Mouse (Mus musculus) megakaryocyte, embryonic 14.5 days (primary cell): Measurements from ENCODE around the gene Ehd1.

ENCODE experiments used
- FLI1 ChIP-seq: IDR thresholded peaks from 2 replicates; pipeline ENCODE4 v1.6.1; 2012; ENCODE audit warnings: low read length, inconsistent platforms, mixed read lengths
- GATA1 ChIP-seq: IDR thresholded peaks from 3 replicates; pipeline ENCODE4 v1.6.1; 2012; ENCODE audit warnings: mixed read lengths, low read length, inconsistent platforms, borderline replicate concordance

GRCm38 (mm10) chr19:6267306-6268169 lies 9.0 kb upstream of the Ehd1 start:
- TF ChIP-seq GATA1 (no peak), FLI1 (no peak)
